Mouse (Mus musculus): ENCODE results near the gene Sumf2.

Sumf2 gene

DNA sequence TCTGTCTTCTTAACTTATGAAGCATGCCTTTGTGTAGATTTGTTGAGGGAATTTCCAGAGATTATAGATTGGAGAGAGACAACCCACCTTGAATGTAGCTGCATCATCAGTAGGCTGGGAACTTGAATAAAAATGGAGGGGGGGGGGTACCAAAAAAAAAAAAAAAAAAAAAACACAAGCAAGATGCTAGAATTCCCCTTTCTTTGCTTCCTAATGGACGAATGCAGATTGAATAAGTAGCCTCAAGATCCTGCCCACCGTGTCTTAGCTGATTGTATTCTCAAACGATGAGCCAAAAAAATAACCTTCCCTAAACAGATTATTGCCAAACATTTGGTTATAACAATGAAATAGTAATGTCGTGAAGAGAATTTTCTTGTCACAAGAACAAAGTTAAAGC, 61.0 kb downstream of the Sumf2 start:
- DNase-seq (ENCODE audit: low spot score in 2 of 2): no peak

DNA sequence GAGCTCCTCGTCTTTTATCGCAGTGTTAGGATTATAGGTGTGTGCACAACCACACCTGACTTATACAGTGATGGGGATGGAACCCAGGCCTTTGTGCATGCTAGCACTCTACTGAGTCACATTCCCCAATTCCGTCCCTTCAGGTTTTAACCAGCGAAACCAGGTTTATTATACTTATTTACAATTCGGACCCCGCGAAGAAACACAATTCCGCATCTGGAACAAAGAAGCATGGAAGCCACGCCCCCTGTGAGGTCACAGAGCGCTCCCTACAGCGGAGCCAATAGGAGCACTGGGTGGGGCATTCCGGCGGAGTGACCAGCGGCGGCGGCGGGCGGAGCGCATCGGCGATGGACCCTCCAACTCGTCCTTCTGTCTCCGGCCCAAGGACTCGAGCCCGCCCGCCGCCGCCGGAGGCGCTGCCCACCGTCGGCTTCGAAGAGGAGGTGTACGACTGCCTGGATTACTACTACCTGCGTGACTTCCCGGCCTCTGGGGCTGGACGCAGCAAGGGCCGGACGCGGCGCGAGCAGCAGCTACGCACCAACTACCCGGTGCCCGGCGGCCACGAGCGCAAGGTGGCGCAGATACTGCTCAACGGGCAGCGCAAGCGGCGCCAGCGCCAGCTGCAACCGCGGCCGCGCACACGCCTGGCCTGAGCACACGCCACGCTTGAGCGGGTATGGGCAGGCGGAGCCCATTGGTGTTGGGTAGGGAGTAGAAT, 61.6 kb downstream of the Sumf2 start, which contains the start of gene Nupr1l:
TSS of gene Nupr1l (plus strand) at position 299 of the 724 bp plus-strand sequence.
- peak; percentile 68 to 73 for DNase-seq (ENCODE audit: low spot score in 2 of 2)

GRCm38 (mm10) chr5:129909147-129909546, 62.4 kb downstream of the Sumf2 start:
- DNase-seq (ENCODE audit: low spot score in 2 of 2): no peak

DNA sequence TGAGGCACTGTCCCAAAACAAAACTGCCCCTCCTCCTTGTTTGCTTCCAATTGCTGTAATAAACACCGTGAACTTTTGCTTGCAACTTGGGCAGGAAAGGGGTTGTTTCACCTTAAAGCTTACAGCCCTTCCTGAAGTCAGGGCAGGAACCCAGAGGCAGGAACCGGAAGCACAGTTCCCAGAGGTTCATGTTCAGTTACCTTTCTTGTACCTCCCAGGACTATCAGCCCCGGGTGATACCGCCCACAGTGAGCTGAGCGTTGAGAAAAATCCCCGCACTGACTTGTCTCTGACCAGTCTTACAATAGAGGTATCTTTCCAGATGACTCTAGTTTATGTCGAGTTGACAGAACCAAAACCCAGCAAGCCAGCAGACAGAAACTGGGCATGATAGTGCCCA, 62.8 kb downstream of the Sumf2 start:
- no peak for DNase-seq (ENCODE audit: low spot score in 2 of 2)
